Mouse (Mus musculus): ENCODE results near the gene Vcam1. TPM values are rescaled to one million over a fixed set of nuclear protein-coding genes. Genes with fewer than 3 reads are reported as not detected.

Vcam1 gene
- total RNA-seq, 2 experiments from 2014 or later: 19.0 to 24.2 TPM

DNA sequence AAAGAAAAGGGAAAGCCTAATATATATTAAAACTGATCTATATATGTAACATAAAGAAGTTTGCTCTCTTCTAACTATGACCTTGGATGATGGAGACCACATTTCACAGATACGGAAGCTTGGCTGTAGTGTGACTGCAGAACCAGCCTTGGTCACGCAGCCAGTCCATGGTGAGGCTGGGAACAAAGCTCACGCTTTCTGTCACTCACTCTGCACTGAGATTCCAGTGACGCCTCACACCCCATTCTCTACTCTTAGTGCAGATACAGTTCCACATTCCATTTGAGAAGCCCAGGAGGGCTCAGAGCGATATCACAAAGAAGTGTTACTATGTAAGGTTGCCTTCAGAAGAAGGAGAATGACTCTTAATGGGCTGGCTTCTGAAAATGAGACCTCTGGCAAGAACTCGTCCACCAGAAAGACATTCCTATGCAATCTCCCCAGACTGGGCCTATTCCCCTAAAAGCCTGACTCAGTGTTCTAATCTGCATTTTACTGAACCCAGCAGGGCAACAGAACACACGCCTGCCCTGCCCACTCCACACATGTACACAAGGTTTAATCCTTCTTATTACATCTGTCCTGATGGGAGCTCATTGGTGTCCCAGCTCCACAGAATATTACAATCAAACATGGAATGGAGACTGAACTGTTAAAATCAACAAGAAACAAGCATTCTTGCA is 2.8 kb downstream of the Vcam1 start:
- no peak for DNase-seq

GRCm38 (mm10) chr3:116126070-116126469 is 3.4 kb downstream of the Vcam1 start:
- DNase-seq: no peak

GRCm38 (mm10) chr3:116123827-116124226 is 5.7 kb downstream of the Vcam1 start:
- no peak for DNase-seq

- no peak for DNase-seq
Observed at GRCm38 (mm10) chr3:116122696-116123095, 6.8 kb downstream of the Vcam1 start.

DNA sequence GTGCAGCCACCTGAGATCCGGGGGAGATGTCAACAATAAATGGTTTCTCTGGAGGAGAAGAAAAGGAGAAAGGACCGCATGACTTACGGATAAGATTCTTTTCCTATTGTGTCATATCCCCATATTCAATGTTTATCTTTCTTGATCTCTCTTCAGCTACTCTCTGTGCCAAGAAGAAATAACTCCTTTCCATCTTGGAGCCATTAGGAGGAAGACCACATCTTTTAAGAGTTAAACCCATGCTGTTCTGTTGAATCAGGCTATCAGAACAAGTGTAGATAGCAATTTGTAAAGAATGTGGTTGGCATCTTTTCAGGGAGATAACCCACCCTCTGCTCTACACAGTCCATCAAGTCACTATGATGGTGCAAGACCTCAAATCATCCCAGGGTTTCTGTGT is 8.5 kb downstream of the Vcam1 start:
- DNase-seq: no peak

DNA sequence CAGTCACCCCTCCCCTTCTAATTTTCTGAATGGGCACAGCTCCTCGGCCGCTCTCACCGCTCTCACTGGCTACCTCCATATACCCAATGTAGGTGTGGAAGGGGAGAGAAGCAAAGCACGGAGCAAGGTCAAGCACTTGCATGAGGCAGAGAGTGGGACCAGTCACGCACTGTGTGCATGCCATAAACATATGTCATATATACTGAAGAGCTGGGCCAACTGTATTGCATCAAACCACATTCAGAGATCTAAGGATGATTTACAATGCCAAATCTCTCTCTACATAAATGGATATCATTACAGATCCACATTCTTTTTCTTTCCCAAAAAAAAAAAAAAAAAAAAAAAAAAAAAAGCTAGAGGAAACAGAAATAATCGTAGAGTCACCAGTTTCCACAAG is 9.1 kb downstream of the Vcam1 start:
- no peak for DNase-seq

DNA sequence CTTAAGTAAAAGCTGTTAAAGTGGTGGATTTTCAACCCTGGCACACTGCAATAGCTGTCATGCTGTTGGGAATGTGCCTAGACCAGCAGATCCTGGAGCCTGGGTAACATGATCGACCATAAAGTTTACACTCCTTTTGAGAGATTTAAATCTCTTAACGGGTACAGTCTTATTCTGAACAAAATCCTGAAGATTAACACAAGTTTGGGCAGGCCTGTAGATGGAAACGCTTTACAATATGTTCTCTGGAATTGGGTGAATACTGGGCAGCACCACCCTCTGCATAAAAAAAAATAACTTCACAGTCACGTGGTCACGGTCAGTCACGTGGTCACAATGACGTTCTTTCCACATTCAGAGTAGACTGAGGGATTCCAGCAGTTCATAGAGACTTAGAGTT is 10.3 kb downstream of the Vcam1 start:
- no peak for DNase-seq

GRCm38 (mm10) chr3:116117046-116117445 is 12.4 kb downstream of the Vcam1 start:
- DNase-seq: no peak

DNA sequence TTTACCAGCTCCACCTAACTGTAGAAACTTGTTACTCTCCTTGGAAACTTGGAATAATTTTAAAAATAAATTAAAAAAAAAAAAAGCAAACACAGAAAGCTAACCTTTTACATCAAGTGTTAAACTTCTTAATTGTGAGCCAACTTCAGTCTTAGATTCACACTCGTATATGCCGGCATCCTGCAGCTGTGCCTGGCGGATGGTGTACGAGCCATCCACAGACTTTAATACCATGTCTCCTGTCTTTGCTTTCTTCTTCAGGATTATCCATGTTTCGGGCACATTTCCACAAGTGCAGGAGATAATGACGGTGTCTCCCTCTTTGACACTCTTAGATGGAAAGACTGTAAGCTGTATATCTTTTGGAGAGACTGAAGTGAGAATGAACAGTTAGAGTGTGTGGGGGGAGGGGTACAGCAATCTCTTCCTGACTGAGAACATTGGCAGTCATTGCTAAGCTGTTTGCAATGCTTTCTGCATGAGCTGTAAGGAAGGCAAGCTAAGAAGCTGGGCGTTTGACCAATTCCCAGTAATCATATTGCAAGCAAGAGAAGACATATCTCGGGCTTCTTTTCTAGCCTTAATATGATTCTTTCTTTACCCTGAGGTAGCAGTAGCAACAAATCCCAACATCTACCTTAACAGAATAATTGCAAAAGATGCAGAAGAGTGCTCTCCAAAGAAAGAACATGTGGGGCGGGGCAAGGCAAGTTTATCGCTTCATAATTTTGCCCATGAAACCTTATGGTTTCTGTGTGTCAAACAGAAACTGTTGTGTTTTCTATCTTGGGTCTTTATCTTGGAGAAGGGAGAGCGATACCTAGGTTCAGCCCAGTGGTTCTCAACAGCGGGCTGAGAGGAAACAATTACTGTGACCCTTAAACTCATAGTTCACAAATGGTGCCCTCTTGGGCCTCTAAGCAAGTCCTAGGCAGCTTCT is 15.0 kb downstream of the Vcam1 start:
- DNase-seq: peak in 1 of 2 experiments; percentile 38

DNA sequence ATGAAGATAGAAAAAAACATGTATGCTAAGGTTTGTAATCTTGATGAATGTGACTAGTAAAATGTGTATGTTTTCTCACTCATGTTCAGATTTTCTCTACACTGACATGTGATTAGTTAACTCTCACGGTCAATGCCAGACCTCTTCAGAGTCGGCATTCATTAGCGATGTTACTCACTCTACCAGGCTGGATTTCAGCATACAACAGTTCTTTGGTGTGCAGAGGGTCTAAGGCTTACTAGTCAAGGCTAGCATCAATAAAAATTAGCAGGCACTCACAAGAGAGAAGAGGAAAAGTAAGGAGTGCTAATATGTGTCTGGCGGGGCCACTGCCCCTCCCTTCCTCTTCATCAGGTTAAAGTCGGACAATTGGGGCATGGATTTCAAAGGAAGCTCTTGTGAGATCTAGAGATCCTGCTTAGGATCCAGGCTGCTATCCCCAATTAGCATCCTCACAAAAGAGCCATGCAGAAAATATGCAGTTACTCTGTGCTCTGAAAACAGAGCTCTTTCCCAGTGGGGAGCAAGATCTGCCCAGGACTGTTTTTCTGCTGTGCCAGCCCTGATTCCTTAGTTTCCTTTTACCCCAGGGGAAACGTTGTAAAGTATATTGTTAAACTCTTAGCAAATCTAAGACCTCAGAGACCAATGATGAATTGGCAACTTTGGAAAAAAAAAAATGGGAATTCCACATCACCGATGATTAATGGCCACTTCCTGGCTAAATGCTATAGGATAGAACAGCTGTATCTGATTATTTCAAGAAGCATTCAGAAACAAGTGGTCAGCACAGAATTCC is 15.8 kb downstream of the Vcam1 start:
- DNase-seq: no peak

GRCm38 (mm10) chr3:116112816-116113405 is 16.6 kb downstream of the Vcam1 start:
- DNase-seq: no peak

DNA sequence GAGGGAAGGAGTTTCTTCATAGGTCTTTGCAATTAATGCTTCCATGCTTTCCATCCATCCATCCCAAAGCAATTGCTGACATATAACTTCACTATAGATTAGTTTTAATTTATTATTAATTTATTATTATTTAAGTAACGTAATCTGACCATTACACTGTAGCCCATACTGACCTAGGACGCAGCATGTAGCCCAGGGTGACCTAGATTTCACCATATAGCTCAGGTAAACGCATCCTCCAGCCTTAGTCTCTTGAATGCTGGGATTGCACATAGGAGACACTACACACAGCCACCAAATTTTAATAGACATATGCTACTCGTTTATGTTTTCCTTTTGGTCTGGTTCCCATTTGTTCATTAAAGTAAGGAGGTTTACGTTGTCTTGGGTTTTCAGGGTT is 23.8 kb downstream of the Vcam1 start:
- no peak for DNase-seq

- DNase-seq: peak; percentile 59 to 79
Observed at GRCm38 (mm10) chr3:116104866-116105647, 24.4 kb downstream of the Vcam1 start.

DNA sequence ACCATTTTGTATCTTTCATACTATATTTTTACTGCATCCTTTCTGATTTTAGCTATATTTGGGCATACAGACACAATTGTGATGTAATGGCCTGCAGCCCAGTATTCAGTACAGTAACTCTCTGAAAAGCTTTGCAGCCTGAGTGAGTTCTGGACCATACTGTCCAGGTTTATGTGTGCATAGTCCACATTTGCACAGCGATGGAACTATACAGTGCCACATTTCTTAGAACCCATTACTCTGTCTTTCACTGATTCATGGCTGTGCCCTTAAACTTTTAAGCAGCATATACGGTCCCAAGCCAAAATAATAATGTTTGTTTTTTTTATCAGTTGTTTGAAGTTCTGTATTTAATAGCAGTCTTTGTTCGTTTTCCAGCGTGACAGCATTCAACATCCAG is 25.2 kb downstream of the Vcam1 start:
- DNase-seq: no peak

DNA sequence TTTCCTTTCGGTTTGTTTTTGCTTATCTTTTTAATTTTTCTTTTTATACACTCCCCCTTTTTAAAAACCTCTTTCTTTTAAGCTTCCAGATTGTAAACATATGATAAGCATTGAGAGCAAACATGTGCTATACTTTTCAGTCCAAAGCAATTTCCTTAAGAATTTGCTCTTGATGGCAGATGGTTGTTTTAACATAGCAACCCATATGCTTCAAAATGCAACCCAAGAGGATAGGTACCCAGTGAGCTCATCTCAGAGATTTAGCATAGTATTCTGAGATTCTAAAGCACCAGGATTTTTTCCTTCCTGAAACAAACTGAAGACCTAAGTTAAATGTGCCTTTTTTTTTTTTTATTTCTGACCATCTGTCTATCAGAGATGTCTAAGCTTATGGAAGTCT is 28.6 kb downstream of the Vcam1 start:
- DNase-seq: no peak

DNA sequence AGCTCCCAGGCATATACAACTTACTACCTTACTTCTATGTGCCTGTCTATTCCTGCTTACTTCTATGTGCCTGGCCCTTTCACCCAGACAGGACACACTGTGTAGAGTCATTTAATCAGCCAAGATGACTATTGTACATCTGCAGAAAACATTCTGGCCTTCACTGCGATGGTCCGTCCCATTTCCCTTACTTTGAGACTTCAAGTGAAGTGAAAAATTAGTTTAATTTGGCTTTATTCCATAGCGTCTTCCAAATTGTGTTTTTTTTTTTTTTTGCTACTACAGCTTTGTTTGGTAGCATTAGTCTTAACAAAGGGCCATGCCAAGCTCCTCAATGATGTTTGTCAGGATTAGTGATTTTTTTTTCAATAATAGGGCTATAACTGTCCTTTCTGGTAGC is 33.6 kb downstream of the Vcam1 start:
- no peak for DNase-seq

DNA sequence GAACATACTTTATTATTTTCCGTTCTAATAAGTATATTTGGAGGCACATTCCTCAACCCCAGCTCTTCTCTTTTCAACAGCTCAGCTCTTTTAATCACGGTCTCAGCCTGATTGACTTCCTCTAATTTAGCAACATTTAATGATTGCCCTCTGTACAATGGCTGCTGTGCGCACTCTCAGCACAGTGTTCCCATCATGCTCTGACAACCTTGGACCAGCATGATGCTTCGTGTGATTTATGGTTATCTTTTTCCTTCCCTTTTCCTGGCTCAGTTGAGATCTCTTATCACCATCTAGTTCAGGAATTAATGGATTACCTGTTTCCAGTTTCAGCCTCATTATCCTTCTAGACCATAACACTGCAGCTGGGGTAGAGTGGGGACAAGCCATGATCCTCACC is 34.2 kb downstream of the Vcam1 start:
- DNase-seq: no peak

DNA sequence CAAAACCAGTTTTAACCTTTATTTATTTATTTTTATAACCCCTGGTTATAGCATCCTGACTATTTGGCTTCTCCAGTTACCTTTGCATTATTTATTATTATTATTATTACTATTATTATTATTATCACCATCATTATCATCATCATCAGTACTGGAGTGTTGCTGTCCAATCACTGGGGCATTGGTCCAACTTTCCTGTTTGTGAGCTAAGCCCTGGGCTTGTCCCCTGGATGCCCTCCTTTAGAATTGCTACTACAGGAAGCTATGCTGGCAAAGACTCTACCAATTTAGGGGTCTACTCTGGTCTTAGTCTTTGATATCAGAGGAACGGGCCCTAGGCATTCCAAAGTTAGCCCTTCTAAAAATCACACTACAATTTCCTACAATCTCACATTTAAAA is 34.6 kb downstream of the Vcam1 start:
- DNase-seq: no peak

- no peak for DNase-seq
Observed at GRCm38 (mm10) chr3:116094288-116094687, 35.2 kb downstream of the Vcam1 start.

DNA sequence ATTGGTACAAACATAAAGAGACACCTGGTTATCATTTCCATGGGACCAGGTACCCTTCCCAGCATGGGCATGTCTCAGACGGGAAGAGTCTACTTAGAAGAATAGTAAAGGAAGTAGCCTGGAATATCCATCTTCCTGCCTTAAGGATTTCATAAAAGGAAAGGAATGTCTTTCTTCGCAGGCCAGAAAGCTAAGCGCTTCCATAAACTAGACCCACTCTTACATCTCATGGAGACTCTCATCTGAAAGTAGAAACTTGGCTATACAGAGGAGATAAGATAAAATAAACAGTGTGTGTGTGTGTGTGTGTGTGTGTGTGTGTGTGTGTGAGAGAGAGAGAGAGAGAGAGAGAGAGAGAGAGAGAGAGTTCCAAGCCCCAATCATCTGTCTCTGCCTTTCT is 36.9 kb downstream of the Vcam1 start:
- DNase-seq: no peak

- DNase-seq: no peak
Observed at GRCm38 (mm10) chr3:116091706-116092105, 37.8 kb downstream of the Vcam1 start.
